Mouse (Mus musculus) pancreas, adult 10 weeks (tissue): ENCODE results near the gene Nos1ap. TPM values are rescaled to one million over a fixed set of nuclear protein-coding genes. Genes with fewer than 3 reads are reported as not detected.

Experiments used
- polyA plus RNA-seq: library from polyadenylated mRNA; stranded (reverse); fragments of 350-450 nt; fragmentation: Illumina TruSeq; extraction: RNeasy Lipid Tissue Mini Kit (QIAGEN cat#74804); gene quantifications from one replicate; pipeline ENCODE4 v1.2.3, GENCODE M21; 2015; ENCODE audit warnings: low read depth, low replicate concordance; ENCODE audit not compliant: insufficient read depth

Gene Nos1ap
- 1.0 TPM for polyA plus RNA-seq

DNA sequence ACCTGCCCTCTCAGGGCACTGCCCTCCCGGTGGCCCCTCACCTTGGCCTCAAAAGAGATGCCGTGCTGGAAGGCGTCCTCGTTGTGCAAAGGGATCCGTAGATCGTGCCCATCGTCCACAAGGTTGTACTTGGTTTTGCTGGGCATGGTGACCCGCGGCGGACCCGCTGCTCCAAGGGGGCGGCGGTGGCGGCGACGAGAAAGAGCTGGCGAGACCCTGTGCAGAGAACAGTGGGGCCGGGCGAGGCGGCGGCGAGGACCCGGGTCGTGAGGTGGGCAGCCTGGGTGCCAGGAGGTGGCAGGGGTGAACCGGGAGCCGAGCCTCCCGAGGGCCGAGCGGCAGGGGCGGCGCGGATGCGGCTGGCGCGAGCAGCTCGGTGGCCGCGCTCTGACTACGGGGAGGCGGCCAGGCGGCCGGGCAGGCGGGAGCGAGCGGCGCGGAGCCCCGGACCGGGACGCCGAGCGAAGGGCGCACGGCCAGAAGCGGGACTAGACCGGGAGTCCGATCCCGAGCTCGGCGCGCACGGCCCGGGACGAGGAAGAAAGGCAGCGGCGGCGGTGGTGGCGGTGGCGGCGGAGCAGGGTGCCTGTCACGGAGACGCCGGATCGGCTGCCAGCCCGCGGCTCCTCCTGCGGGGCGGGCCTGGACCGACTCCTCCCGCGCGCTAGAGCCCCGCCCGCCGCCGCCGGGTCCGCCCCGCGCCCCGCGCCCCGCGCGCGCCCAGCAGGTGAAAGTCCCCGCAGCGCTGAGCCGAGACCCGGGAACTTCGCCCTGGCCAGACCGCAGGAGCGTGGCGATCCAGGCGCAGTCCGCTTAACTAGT is at the start of gene Nos1ap:
Gene Nos1ap, minus strand, starts transcription at position 643 of the 822 bp plus-strand sequence.

DNA sequence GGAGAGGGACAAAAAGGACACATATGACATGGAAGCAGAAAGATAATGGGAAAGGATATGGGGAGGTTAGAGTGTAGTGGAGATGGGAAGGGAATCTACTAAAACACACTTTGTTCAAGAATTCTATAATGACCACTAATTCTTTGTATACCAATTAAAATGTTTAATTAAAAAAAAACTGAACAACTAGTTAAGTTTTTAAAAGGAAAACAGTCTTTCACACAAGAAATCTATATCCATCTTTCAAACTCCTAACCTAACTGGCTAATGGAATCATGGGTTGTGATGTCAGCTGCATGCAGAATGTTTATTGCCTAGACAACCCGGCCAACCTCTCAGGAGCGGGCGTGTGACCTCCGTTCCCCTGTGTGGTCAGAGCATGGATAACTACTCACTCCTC is 281.2 kb downstream of the Nos1ap start, which contains the start of gene Spata46:
Gene Spata46, plus strand, starts transcription at position 301 of the 400 bp plus-strand sequence.

DNA sequence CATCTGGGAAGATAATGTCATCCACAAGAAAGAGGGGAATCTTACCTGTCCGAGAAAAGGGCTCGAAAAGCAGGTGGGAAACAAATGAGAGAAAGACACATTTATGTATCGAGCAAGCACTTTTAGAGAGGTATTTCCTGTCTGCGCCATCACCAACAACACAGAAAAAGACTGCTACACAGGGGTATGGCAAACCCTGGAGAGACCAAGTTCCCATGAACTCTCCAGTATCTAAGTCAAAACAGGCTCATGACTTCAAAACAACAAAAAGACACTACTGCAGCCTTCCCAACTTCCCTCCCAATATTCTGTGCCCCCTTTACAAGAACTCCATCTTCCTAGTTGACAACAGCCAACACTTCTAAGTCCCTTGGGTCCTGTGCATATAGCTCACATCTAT is 283.4 kb downstream of the Nos1ap start, which contains the start of gene Gm7694:
Gene Gm7694, minus strand, starts transcription at position 101 of the 400 bp plus-strand sequence.

DNA sequence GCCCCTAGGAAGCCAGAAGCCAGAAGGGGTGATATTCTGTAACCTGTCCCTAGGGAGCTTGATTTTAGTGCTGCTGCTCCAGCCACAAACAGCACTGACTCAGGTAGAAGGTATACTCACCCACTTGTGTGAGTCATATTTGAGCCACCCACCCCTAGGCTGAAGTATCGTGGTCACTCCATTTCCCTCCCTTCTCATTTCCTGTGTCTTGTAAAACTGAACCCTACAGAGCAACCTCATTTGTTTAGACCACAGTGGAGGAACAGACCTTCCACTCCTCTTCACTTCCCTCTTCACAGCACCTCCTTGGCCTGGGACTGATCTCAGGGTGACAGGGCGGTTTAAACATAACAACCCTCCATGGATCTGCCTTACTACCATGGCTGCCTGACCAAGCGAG is 312.6 kb downstream of the Nos1ap start, which contains the start of gene Sh2d1b1:
Gene Sh2d1b1, plus strand, starts transcription at position 305 of the 400 bp plus-strand sequence.

Other genes starting within 250 kb of the Nos1ap start
- 4.8 TPM for gene Olfml2b, start 54.7 kb upstream of the Nos1ap start, polyA plus RNA-seq